Mouse (Mus musculus): ENCODE results near the gene Cldn34c3.
"Not testable (repeated sequence)": the region's sequence is repeated elsewhere in the genome, so short reads cannot be mapped to it uniquely, and the experiment has no call there.

The Cldn34c3 gene

GRCm38 (mm10) chrX:123793365-123793764 lies at the start of gene Cldn34c3:
TSS of gene Cldn34c3 (plus strand) at chrX:123793665.
- in situ Hi-C loops (cut with MboI; ENCODE audit: low pct_unique_long_range_greater_than_20kb in 1 of 2, low sequenced_read_pairs in 2 of 2, unreplicated experiment in 1 of 2) = not testable (repeated sequence)

Data from mouse embryonic stem cell (cell line).